Mouse (Mus musculus) embryo, embryonic 10 days (tissue): ENCODE data around the gene Morn4.

Source experiments
- DNase-seq: peaks from one replicate; pipeline ENCODE4 v3.0.0-alpha.2; 2015; ENCODE audit warnings: low spot score

Morn4 gene

DNA sequence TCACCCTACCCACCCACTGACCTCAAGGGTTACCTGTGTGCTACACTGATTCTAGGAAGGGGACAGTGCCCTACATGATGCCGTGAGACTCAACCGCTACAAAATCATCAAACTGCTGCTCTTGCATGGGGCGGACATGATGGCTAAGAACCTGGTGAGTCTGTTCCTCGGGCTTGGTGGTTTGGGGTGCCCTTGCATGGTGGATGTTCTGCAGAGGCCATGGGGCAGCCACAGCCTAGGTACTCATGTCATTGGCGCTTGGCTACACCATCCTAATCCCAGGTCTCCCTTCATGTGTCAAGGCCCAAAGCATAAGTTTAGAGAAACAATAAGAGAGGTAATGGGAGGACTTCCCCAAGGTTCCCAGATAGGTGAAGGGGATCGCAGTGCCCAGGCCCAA, 42.2 kb downstream of the Morn4 start:
- DNase-seq = no peak

DNA sequence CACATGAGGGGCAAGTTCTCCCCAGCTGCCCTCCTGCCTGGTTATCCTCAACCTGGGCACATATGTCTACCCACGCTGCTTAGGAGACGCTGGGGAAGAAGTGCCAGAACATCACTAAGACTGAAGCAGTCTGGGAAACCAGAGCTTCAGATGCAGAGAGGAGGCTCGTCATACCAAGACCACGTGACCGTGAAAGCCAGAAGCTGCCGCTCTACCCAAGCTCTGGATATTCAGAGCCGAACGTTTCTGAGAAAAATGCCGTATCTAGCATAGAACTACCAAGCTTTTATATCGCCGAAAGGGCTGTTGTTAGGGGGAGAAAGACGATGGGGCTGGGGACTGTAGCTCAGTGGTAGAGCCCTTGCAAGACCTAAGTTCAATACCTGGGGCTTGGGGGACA, 47.8 kb downstream of the Morn4 start:
- no peak for DNase-seq

DNA sequence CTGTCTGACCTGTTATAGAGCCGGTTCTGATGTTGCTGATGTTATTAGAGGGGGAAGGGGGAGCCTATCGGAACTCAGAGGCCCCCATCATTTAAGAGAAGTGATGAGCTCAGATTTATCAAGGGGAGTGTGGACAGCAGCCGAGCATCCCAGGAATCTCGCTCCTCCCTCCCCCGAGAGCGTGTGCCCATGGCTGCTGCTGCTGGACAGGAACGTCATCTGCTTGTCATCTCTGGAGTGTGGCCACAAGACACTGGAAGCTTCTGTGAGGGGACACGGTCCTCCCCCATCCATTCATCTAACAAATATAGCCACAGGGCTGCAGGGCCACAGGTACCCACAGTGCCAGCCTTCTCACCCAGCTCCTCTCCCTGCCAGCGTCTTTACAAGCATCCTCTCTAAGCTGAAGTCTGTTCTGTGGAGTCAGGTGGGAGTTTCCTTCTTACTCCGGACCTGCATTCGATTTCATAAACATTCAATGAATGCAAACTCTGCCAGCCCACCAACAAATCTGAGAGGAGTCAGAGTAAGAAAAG, 48.9 kb downstream of the Morn4 start:
- DNase-seq = no peak

DNA sequence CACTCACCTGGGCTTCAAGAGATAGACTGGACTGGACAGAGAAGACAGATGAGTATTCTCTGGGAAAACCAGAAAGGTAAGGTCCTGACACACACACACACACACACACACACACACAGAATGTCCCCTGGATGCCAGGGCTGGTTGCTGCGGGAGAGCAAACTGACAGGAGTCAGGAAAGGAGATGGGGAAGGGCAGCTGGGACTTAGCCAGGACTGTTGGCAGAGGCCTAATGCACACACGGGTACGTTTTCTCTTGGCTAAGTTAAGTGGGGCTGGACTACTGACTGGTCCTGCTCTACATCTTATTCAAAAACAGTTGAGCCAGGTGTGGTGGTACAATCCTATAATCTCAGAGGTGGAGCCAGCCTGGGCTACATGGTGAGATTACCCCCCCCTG, 49.8 kb downstream of the Morn4 start:
- no peak for DNase-seq

DNA sequence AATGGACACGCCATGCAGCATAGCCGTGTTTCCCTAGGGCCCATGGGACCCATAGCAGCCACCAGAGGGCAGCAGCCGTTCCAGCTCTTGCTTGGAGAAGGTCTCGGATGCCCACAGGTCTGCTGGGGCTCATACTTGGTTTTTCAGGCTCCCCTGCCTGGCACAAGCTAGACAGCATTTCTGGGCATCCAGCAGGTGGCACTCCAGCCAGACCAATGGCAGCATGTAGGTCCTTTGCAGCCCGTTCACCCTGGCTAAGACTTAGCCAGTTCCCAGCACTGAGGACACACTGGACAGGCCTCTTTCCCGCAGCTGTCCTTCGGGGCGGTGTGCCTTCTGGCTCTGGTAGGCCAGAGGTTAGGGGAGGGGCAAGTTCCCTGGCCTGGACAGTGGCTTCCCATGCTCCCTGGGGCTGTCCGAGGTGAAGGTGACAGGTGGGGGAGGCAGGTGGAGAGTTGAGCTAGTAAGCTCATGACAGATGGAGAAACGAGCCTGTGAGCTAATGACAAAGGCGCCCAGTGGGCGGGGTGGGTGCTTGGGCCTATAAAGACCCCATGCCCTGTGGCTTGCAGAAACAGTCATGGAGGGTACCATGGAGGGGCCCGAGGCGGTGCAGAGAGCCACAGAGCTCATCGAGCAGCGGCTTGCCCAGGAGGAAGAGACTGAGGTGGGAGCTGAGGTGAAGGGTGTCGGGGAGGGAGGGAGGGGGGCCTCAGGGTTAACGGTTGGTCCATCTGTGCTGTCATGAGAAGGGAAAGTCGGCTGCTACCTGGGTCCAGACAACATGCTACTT, 50.5 kb downstream of the Morn4 start, which contains the start of gene Ankrd2:
TSS of gene Ankrd2 (plus strand) at position 545 of the 793 bp plus-strand sequence.
- peak; percentile 90 for DNase-seq

DNA sequence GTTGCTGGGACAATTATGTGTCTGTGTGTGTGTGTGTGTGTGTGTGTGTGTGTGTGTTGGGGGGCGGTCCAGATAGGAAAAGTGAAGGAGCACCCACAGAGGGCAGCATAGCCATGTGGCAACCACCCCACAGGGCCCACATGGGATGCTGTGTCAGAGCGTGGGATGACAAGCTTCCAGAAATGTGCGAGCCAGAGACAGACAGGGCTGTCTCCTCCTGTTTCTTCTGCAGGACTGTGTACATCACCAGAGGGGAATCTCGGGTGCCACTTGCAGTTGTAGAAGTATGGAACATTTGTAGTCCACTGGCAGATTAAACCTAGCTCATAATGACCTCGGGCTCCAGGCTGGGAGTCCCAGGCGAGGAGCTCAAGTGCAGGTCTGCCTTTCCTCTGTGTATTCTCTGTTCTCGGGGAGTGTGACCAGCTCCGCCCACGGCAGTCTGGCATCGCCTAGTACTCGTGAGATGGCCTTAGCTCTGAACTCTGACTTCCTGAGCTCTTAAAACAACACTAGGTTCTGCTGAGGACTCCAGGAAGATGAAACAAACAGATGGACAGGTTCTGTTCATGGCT, 51.2 kb downstream of the Morn4 start:
- no peak for DNase-seq

DNA sequence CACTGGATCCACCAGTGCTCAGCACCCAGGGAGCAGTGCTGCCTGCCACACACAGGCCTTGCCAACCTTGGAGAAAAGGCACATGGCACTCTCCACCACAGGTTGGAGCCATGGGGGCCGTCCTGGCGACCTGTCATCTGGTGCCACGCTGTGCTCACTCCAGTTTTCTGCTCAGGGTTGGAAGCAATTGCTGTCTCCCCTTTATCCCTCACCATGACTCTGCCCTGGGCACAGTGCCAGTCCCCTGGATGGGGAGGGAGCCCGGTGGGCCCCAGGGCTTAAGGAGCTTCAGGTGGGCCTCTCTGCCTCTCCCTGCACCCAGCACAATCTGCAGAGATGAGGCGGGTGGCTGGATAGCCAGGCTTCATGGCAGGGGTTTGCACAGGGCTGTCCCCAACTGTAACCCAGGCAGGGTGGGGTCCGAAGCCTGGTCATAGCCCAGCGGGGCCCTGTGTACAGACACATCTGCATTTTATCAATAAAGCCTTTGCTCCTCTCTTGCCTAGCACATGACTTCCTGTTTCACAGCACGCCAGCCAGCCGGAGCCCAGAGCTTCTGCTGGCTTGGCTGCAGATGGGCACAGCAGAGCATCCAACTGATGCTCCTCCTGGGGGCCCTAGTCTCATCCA, 51.9 kb downstream of the Morn4 start:
- DNase-seq = no peak

DNA sequence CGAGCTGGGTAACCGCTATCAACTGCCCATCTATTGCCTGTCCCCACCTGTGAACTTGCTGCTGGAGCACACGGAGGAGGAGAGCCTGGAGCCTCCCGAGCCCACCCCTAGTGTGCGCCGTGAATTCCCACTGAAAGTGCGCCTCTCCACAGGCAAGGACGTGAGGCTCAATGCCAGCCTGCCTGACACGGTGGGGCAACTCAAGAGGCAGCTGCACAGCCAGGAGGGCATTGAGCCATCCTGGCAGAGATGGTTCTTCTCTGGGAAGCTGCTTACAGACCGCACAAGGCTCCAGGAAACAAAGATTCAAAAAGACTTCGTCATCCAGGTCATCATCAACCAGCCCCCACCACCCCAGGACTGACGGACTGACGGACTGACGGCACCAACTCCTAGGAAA, 52.5 kb downstream of the Morn4 start:
- no peak for DNase-seq

DNA sequence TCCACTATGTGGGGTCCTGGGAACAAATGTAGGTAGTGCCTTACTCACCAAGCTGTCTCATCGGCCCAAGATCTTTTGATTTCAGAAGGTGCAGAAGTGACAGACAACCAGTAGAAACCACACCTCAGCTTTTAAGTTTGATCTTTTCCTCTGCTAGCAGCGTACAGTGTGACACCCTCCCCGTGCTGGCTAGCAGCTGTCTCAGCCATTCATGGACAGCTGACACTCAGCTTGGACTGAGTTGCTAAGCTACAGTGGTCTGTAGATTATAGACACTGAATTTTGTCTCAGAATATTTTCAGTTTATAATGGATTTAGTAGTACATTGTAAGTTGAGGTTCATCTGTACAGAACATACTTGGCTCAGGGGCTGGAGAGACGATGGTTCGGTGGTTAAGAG, 55.0 kb downstream of the Morn4 start:
- DNase-seq = no peak

DNA sequence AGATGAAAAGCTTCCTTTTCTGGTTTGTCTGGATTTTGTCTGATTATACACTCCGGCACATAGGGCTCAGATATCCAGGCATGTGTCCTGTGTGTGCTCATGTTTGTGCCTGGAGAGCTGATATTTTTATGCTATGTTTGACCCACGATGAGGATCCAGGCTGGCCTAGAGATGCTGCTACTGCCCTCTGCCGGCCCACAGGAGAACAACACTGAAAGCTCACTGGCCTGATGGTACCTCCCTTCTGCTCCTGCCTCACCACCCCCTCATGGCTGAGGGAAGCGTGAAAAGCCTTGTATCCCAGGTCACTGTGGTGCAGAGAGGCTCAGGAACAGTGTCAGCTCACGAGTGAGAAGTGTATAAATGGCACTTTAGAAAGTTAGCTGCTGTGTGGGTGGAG, 60.0 kb downstream of the Morn4 start:
- DNase-seq = peak; percentile 89
